Mouse (Mus musculus) lung, postnatal 0 days (tissue): ENCODE measurements around the gene Aebp1. TPM values are rescaled to one million over a fixed set of nuclear protein-coding genes. Genes with fewer than 3 reads are reported as not detected.

Experiments used
- ATAC-seq: fragments of 200-750 bp; cut with Nextera tagmentation; 2 replicates; pipeline ENCODE4 v1.8.0; 2017; ENCODE audit warnings: moderate library complexity
- DNase-seq: peaks from one replicate; pipeline ENCODE4 v3.0.0-alpha.2; 2016; ENCODE audit warnings: low spot score
- H3K27ac ChIP-seq: fragments of 300-500 bp; sonication (generic); 2 replicates; pipeline ENCODE4 v1.5.1; 2014; ENCODE audit warnings: antibody characterized with exemption, mild to moderate bottlenecking, low read length, mixed read lengths
- H3K27me3 ChIP-seq: fragments of 300-500 bp; sonication (generic); replicated peaks from 2 replicates; pipeline ENCODE4 v1.6.1; 2014; ENCODE audit warnings: low read length, mixed read lengths; ENCODE audit not compliant: insufficient read depth
- H3K36me3 ChIP-seq: fragments of 300-500 bp; sonication (generic); 2 replicates; pipeline ENCODE4 v1.6.1; 2014; ENCODE audit warnings: low read length, mixed read lengths; ENCODE audit not compliant: insufficient read depth
- H3K4me1 ChIP-seq: fragments of 300-500 bp; sonication (generic); 2 replicates; pipeline ENCODE4 v1.6.1; 2014; ENCODE audit warnings: antibody characterized with exemption, low read depth, low read length, mixed read lengths; ENCODE audit not compliant: insufficient read depth
- H3K4me2 ChIP-seq: fragments of 300-500 bp; sonication (generic); replicated peaks from 2 replicates; pipeline ENCODE4 v1.6.1; 2014; ENCODE audit warnings: low read depth, mild to moderate bottlenecking, low read length, moderate library complexity, mixed read lengths
- H3K4me3 ChIP-seq: fragments of 300-500 bp; sonication (generic); 2 replicates; pipeline ENCODE4 v1.5.1; 2014; ENCODE audit warnings: low read depth, low read length
- H3K9ac ChIP-seq: fragments of 300-500 bp; sonication (generic); replicated peaks from 2 replicates; pipeline ENCODE4 v1.6.1; 2014; ENCODE audit warnings: low read depth, mild to moderate bottlenecking
- H3K9me3 ChIP-seq: fragments of 300-500 bp; sonication (generic); 2 replicates; pipeline ENCODE4 v1.6.1; 2016; ENCODE audit warnings: low read length, mixed read lengths
- CTCF ChIP-seq: IDR thresholded peaks from 2 replicates; pipeline ENCODE4 v1.5.1; 2016; ENCODE audit warnings: antibody characterized with exemption, mild to moderate bottlenecking
- EP300 ChIP-seq: IDR thresholded peaks from 2 replicates; pipeline ENCODE4 v1.6.1; 2016; ENCODE audit warnings: antibody characterized with exemption, mild to moderate bottlenecking, control low read depth
- WGBS: fragments of 180-500 bp; shearing (Covaris S2); extraction: QIAGEN DNeasy Blood & Tissue Kit; methylation state at CpG from one replicate; pipeline ENCODE4 v1.1.7; 2014; 5-methylcytosine and 5-hydroxymethylcytosine counted together
- polyA plus RNA-seq: library from polyadenylated mRNA; unstranded; fragments of >200 nt; fragmentation: Nextera tagmentation; extraction: Ambion mirVana; gene quantifications from 2 replicates; pipeline ENCODE4 v1.2.1, GENCODE M21; 2015

Aebp1 gene
- polyA plus RNA-seq, 1 experiment from 2014 or later = 22.3 TPM

GRCm38 (mm10) chr11:5841751-5842150 is 20.0 kb upstream of the Aebp1 start:
- no peak for TF ChIP-seq CTCF
- no peak for TF ChIP-seq EP300
- peaks cover 4% of the 10 kb centered on the region; the same call in 1 of the 2 replicates for H3K4me1 ChIP-seq
- no peak overlapping the region for H3K9ac ChIP-seq
- no peak overlapping the region for H3K27ac ChIP-seq
- no peaks in the 10 kb centered on the region for H3K9me3 ChIP-seq
- no peak for ATAC-seq
- H3K27me3 ChIP-seq = no peaks in the 10 kb centered on the region
- H3K4me2 ChIP-seq = no peak overlapping the region
- 90% methylated on average over 2 of the region's 2 CpGs for WGBS
- no peak overlapping the region for H3K4me3 ChIP-seq
- no peaks in the 10 kb centered on the region for H3K36me3 ChIP-seq
- DNase-seq = no peak

- DNase-seq = no peak
- Histone ChIP-seq H3K4me2 (no peak overlapping the region), H3K9ac (no peak overlapping the region)
These were observed 18.6 kb upstream of the Aebp1 start for GRCm38 (mm10) chr11:5843131-5843530.

DNA sequence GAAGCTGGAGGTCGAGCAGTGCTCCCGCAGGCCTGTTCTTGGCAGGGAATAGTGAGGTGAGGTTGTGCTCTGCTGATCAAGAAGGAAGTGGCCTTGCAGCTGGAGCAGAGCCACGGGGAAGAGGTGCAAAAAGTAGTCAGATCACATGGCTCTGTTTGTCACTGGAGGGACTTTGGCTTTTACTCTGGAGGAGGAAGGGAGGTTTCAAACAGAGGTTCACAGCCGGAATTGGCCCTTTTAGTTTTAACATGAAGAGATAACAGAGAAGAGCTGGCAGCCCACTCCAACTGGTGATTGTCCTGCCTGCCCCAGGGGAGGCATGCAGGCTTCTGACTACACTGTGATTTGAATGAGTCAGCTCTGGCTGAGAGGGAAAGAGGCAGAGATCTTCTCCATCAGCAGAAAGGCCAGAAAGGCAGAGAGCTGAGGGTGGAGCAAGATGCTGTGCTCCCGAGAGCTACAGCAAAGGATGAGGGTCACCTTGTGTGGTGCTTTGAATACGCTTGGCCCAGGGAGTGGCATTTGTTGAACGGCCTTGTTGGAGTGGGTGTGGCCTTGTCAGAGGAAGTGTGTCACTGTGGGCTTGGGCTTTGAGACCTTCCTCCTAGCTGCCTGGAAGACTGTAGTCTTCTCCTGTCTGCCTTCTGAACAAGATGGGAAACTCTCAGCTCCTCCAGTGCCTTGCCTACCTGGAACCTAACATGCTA is 15.0 kb upstream of the Aebp1 start:
- Histone ChIP-seq H3K9me3 (no peaks in the 10 kb centered on the region), H3K4me3 (no peak overlapping the region), H3K4me2 (no peak overlapping the region), H3K36me3 (no peaks in the 10 kb centered on the region), H3K9ac (no peak overlapping the region), H3K27ac (no peak overlapping the region), H3K4me1 (no peaks in the 10 kb centered on the region), H3K27me3 (no peaks in the 10 kb centered on the region)
- no peak for DNase-seq
- ATAC-seq = no peak
- 42% methylated on average over 7 of the region's 7 CpGs for WGBS
- TF ChIP-seq EP300 = no peak
- TF ChIP-seq CTCF = no peak

More at GRCm38 (mm10) chr11:5843131-5843530, 18.6 kb upstream of the Aebp1 start:
- no peak overlapping the region for H3K27ac ChIP-seq
- H3K4me3 ChIP-seq = no peak overlapping the region
- TF ChIP-seq EP300 (no peak), CTCF (no peak)
- no peaks in the 10 kb centered on the region for H3K9me3 ChIP-seq
- no peak for ATAC-seq
- H3K4me1 ChIP-seq = no peaks in the 10 kb centered on the region
- WGBS = 82% methylated on average over 3 of the region's 3 CpGs
- no peaks in the 10 kb centered on the region for H3K36me3 ChIP-seq
- H3K27me3 ChIP-seq = no peaks in the 10 kb centered on the region

GRCm38 (mm10) chr11:5848741-5849140 is 13.0 kb upstream of the Aebp1 start:
- no peak for DNase-seq
- Histone ChIP-seq H3K27me3 (no peaks in the 10 kb centered on the region), H3K4me3 (no peak overlapping the region), H3K4me2 (no peak overlapping the region), H3K27ac (no peak overlapping the region), H3K4me1 (no peaks in the 10 kb centered on the region), H3K9me3 (no peaks in the 10 kb centered on the region), H3K9ac (no peak overlapping the region), H3K36me3 (no peaks in the 10 kb centered on the region)
- peak; percentile 53 for ATAC-seq
- no peak for TF ChIP-seq CTCF
- no peak for TF ChIP-seq EP300
- WGBS = 68% methylated on average over 6 of the region's 6 CpGs

- no peak for TF ChIP-seq CTCF
- TF ChIP-seq EP300 = no peak
- no peaks in the 10 kb centered on the region for H3K36me3 ChIP-seq
- no peak overlapping the region for H3K4me3 ChIP-seq
- no peak overlapping the region for H3K4me2 ChIP-seq
- H3K4me1 ChIP-seq = no peaks in the 10 kb centered on the region
- no peak overlapping the region for H3K27ac ChIP-seq
- H3K9ac ChIP-seq = no peak overlapping the region
- H3K27me3 ChIP-seq = no peaks in the 10 kb centered on the region
- DNase-seq (no peak), ATAC-seq (no peak; the same call in 1 of the 2 replicates)
- H3K9me3 ChIP-seq = no peaks in the 10 kb centered on the region
- 77% methylated on average over 2 of the region's 2 CpGs for WGBS
These were observed 12.4 kb upstream of the Aebp1 start for GRCm38 (mm10) chr11:5849316-5849715.

DNA sequence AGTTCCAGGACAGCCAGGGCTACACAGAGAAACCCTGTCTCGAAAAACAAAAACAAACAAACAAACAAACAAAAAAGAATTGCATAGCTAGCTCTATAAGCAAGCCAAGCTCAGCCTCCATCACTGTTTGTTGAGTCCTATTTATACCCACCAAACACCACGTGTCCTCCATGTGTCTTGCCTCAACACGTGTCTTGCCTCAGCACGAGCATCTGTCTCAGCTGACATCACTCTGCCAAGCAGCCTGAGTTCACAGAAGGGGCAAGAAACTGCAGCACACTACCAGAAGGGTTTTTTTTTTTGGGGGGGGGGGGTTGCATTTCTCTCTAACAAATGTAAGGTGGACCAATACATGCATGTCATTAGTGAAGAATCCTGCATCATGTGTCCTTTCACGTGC is 11.3 kb upstream of the Aebp1 start:
- WGBS = 36% methylated on average over 5 of the region's 5 CpGs
- ATAC-seq (no peak), DNase-seq (no peak)
- Histone ChIP-seq H3K4me2 (no peak overlapping the region), H3K36me3 (no peaks in the 10 kb centered on the region), H3K4me1 (no peaks in the 10 kb centered on the region), H3K27me3 (no peaks in the 10 kb centered on the region), H3K4me3 (no peak overlapping the region), H3K9ac (no peak overlapping the region), H3K9me3 (no peaks in the 10 kb centered on the region), H3K27ac (no peak overlapping the region)
- TF ChIP-seq CTCF (no peak), EP300 (no peak)
